Mouse (Mus musculus) MEL (cell line): ENCODE measurements at regions not wholly inside any gene's neighbourhood (a gene's known extent, or its start where the extent isn't known, plus 50 kb on each side); places are given as distances from the start of the nearest gene placed in this dataset.

Source experiments
- DNase-seq: peaks from one replicate; pipeline ENCODE4 v3.0.0; 2011; ENCODE audit warnings: low read depth, low spot score
- H3K27ac ChIP-seq: 2 replicates; pipeline ENCODE4 v1.5.1; 2012; ENCODE audit warnings: low read depth, mild to moderate bottlenecking, control low read depth, low read length, moderate library complexity; ENCODE audit not compliant: control insufficient read depth
- H3K27me3 ChIP-seq, 2 experiments: fragments of 150-350 bp in 1 of 2; sonication (generic) in 1 of 2; 2 replicates each; pipeline ENCODE4 v1.6.1; 2012; ENCODE audit warnings: low read length in 2 of 2, mild to moderate bottlenecking in 2 of 2, improper control_type of control experiment in 1 of 2, moderate library complexity in 1 of 2; ENCODE audit not compliant: insufficient read depth in 2 of 2, control insufficient read depth in 1 of 2
- H3K36me3 ChIP-seq, 2 experiments: 2 replicates each; pipeline ENCODE4 v1.6.1; 2012 to 2014; ENCODE audit warnings: low read length in 2 of 2, improper control_type of control experiment in 1 of 2, inconsistent platforms in 1 of 2, mild to moderate bottlenecking in 1 of 2; ENCODE audit not compliant: insufficient read depth in 2 of 2, control insufficient read depth in 1 of 2
- H3K4me1 ChIP-seq, 2 experiments: fragments of 150-350 bp in 1 of 2; sonication (generic) in 1 of 2; 2 replicates each; pipeline ENCODE4 v1.6.1; 2012; ENCODE audit warnings: low read length in 2 of 2, improper control_type of control experiment in 1 of 2, mild to moderate bottlenecking in 1 of 2; ENCODE audit not compliant: insufficient read depth in 2 of 2, control insufficient read depth in 1 of 2
- H3K4me3 ChIP-seq, 2 experiments: fragments of 150-350 bp in 1 of 2; sonication (generic) in 1 of 2; 2 replicates each; pipeline ENCODE4 v1.5.1; 2012; ENCODE audit warnings: low read depth in 2 of 2, low read length in 2 of 2, mild to moderate bottlenecking in 2 of 2, moderate library complexity in 2 of 2, control low read depth in 1 of 2, improper control_type of control experiment in 1 of 2; ENCODE audit not compliant: control insufficient read depth in 1 of 2, insufficient read depth in 1 of 2
- H3K79me2 ChIP-seq: 2 replicates; pipeline ENCODE4 v1.6.1; 2012; ENCODE audit warnings: mild to moderate bottlenecking, low read length, moderate library complexity; ENCODE audit not compliant: control insufficient read depth, poor library complexity, insufficient read depth
- H3K9ac ChIP-seq: 2 replicates; pipeline ENCODE4 v1.6.1; 2012; ENCODE audit warnings: low read depth, mild to moderate bottlenecking, control low read depth, low read length, moderate library complexity; ENCODE audit not compliant: control insufficient read depth, poor library complexity, severe bottlenecking
- H3K9me3 ChIP-seq: fragments of 150-350 bp; sonication (generic); replicated peaks from 2 replicates; pipeline ENCODE4 v1.6.1; 2012; ENCODE audit warnings: mild to moderate bottlenecking, low read length, improper control_type of control experiment, moderate library complexity; ENCODE audit not compliant: insufficient read depth
- CHD2 ChIP-seq: IDR thresholded peaks from 2 replicates; pipeline ENCODE4 v1.6.1; 2011; ENCODE audit warnings: low read length, improper control_type of control experiment
- ELF1 ChIP-seq: IDR thresholded peaks from 2 replicates; pipeline ENCODE4 v1.6.1; 2014; ENCODE audit warnings: low read depth, mild to moderate bottlenecking, inconsistent platforms, low read length, improper control_type of control experiment, moderate library complexity
- MAFK ChIP-seq: IDR thresholded peaks from 2 replicates; pipeline ENCODE4 v1.6.1; 2011; ENCODE audit warnings: low read depth, mild to moderate bottlenecking, low read length, improper control_type of control experiment, borderline replicate concordance
- MAX ChIP-seq: IDR thresholded peaks from 2 replicates; pipeline ENCODE4 v1.6.1; 2011; ENCODE audit warnings: low read length, improper control_type of control experiment
- MXI1 ChIP-seq: IDR thresholded peaks from 2 replicates; pipeline ENCODE4 v1.6.1; 2011; ENCODE audit warnings: mild to moderate bottlenecking, low read depth, low read length, improper control_type of control experiment
- NELFE ChIP-seq: IDR thresholded peaks from 2 replicates; pipeline ENCODE4 v1.6.1; 2011; ENCODE audit warnings: low read depth, low read length, improper control_type of control experiment
- NRF1 ChIP-seq: IDR thresholded peaks from 2 replicates; pipeline ENCODE4 v1.6.1; 2014; ENCODE audit warnings: low read depth, mild to moderate bottlenecking, inconsistent platforms, low read length, improper control_type of control experiment, moderate library complexity; ENCODE audit not compliant: poor library complexity, insufficient read depth, severe bottlenecking
- POLR2AphosphoS2 ChIP-seq: IDR thresholded peaks from 2 replicates; pipeline ENCODE4 v1.6.1; 2011; ENCODE audit warnings: low read length, improper control_type of control experiment
- RAD21 ChIP-seq: IDR thresholded peaks from 2 replicates; pipeline ENCODE4 v1.6.1; 2011; ENCODE audit warnings: mild to moderate bottlenecking, low read depth, low read length, improper control_type of control experiment
- RCOR1 ChIP-seq: IDR thresholded peaks from 2 replicates; pipeline ENCODE4 v1.6.1; 2012; ENCODE audit warnings: low read depth, mild to moderate bottlenecking, inconsistent platforms, low read length, improper control_type of control experiment
- SIN3A ChIP-seq: IDR thresholded peaks from 2 replicates; pipeline ENCODE4 v1.6.1; 2012; ENCODE audit warnings: low read length, improper control_type of control experiment, inconsistent platforms
- SMC3 ChIP-seq: IDR thresholded peaks from 2 replicates; pipeline ENCODE4 v1.6.1; 2011; ENCODE audit warnings: low read depth, low read length, improper control_type of control experiment
- TAL1 ChIP-seq: IDR thresholded peaks from 2 replicates; pipeline ENCODE4 v1.6.1; 2012; ENCODE audit warnings: mild to moderate bottlenecking, inconsistent platforms, low read length, moderate library complexity, mixed read lengths
- TCF12 ChIP-seq: IDR thresholded peaks from 2 replicates; pipeline ENCODE4 v1.6.1; 2014; ENCODE audit warnings: low read depth, mild to moderate bottlenecking, inconsistent platforms, low read length, improper control_type of control experiment, moderate library complexity
- USF2 ChIP-seq, 2 experiments: IDR thresholded peaks; 2 replicates each; pipeline ENCODE4 v1.6.1; 2011 to 2012; ENCODE audit warnings: improper control_type of control experiment in 2 of 2, low read length in 2 of 2, borderline replicate concordance in 1 of 2, inconsistent platforms in 1 of 2, low read depth in 1 of 2, mild to moderate bottlenecking in 1 of 2; ENCODE audit not compliant: insufficient read depth in 1 of 2
- ZC3H11A ChIP-seq: IDR thresholded peaks from 2 replicates; pipeline ENCODE4 v1.6.1; 2012; ENCODE audit warnings: low read depth, mild to moderate bottlenecking, inconsistent platforms, low read length, improper control_type of control experiment
- ZMIZ1 ChIP-seq: IDR thresholded peaks from 2 replicates; pipeline ENCODE4 v1.6.1; 2012; ENCODE audit warnings: low read depth, mild to moderate bottlenecking, inconsistent platforms, low read length, improper control_type of control experiment, moderate library complexity
- ZNF384 ChIP-seq: IDR thresholded peaks from 2 replicates; pipeline ENCODE4 v1.6.1; 2012; ENCODE audit warnings: low read depth, mild to moderate bottlenecking, inconsistent platforms, low read length, improper control_type of control experiment

- no peak overlapping the region for H3K4me3 ChIP-seq
- no peak overlapping the region for H3K27ac ChIP-seq
- no peaks in the 10 kb centered on the region for H3K79me2 ChIP-seq
- DNase-seq: no peak
- H3K36me3 ChIP-seq: no peaks in the 10 kb centered on the region
- TF ChIP-seq ZC3H11A (no peak), MAFK (no peak), ZMIZ1 (no peak), ZNF384 (no peak), TCF12 (no peak), SIN3A (no peak), RCOR1 (no peak), NELFE (no peak), USF2 (IDR thresholded peaks at IDR 0.05; ENCODE audit: borderline replicate concordance in 1 of 2, insufficient read depth in 1 of 2, low read depth in 1 of 2, low read length in 2 of 2) (no peak), CHD2 (no peak), MAX (no peak), RAD21 (no peak), MXI1 (no peak), NRF1 (no peak), POLR2AphosphoS2 (no peak), SMC3 (no peak), ELF1 (no peak)
- H3K27me3 ChIP-seq: no peaks in the 10 kb centered on the region
- no peaks in the 10 kb centered on the region for H3K4me1 ChIP-seq
- no peaks in the 10 kb centered on the region for H3K9me3 ChIP-seq
- H3K9ac ChIP-seq: no peak overlapping the region
These were observed 354.4 kb downstream of the Foxo1 start for GRCm38 (mm10) chr3:52622530-52622929.

- Histone ChIP-seq H3K4me3 (no peak overlapping the region), H3K36me3 (no peaks in the 10 kb centered on the region), H3K27me3 (no peaks in the 10 kb centered on the region), H3K9me3 (no peaks in the 10 kb centered on the region), H3K9ac (no peak overlapping the region), H3K27ac (no peak overlapping the region), H3K4me1 (no peaks in the 10 kb centered on the region), H3K79me2 (no peaks in the 10 kb centered on the region)
- no peak for TF ChIP-seq POLR2AphosphoS2
- TF ChIP-seq USF2 (IDR thresholded peaks at IDR 0.05; ENCODE audit: borderline replicate concordance in 1 of 2, insufficient read depth in 1 of 2, low read depth in 1 of 2, low read length in 2 of 2): no peak
- no peak for TF ChIP-seq TAL1
- TF ChIP-seq MAX: no peak
- TF ChIP-seq TCF12: no peak
- no peak for DNase-seq
These were observed 353.8 kb downstream of the Foxo1 start for GRCm38 (mm10) chr3:52621936-52622335.
